Mouse (Mus musculus) kidney, embryonic 16.5 days (tissue): ENCODE measurements around the gene Rubcnl. TPM values are rescaled to one million over a fixed set of nuclear protein-coding genes. Genes with fewer than 3 reads are reported as not detected.
A peak's percentile ranks its signal among the peaks of the same experiment; 100 is the strongest.

Source experiments
- ATAC-seq: fragments of 200-750 bp; cut with Nextera tagmentation; 2 replicates; pipeline ENCODE4 v1.8.0; 2017; ENCODE audit warnings: moderate TSS enrichment; ENCODE audit not compliant: low FRiP score, low TSS enrichment
- H3K27ac ChIP-seq: fragments of 300-500 bp; sonication (generic); 2 replicates; pipeline ENCODE4 v1.5.1; 2014; ENCODE audit warnings: low read length
- H3K27me3 ChIP-seq: fragments of 300-500 bp; sonication (generic); 2 replicates; pipeline ENCODE4 v1.6.1; 2014; ENCODE audit warnings: low read length, control low read depth, mixed read lengths; ENCODE audit not compliant: insufficient read depth
- H3K36me3 ChIP-seq: fragments of 300-500 bp; sonication (generic); 2 replicates; pipeline ENCODE4 v1.6.1; 2014; ENCODE audit warnings: low read length, control low read depth, mixed read lengths; ENCODE audit not compliant: insufficient read depth
- H3K4me1 ChIP-seq: fragments of 300-500 bp; sonication (generic); 2 replicates; pipeline ENCODE4 v1.6.1; 2014; ENCODE audit warnings: low read length, control low read depth, mixed read lengths; ENCODE audit not compliant: insufficient read depth
- H3K4me2 ChIP-seq: fragments of 300-500 bp; sonication (generic); replicated peaks from 2 replicates; pipeline ENCODE4 v1.6.1; 2014; ENCODE audit warnings: low read depth, low read length
- H3K4me3 ChIP-seq: fragments of 300-500 bp; sonication (generic); 2 replicates; pipeline ENCODE4 v1.5.1; 2014; ENCODE audit warnings: mild to moderate bottlenecking, low read length
- H3K9ac ChIP-seq: fragments of 300-500 bp; sonication (generic); replicated peaks from 2 replicates; pipeline ENCODE4 v1.6.1; 2014; ENCODE audit warnings: low read length
- H3K9me3 ChIP-seq: fragments of 300-500 bp; sonication (generic); 2 replicates; pipeline ENCODE4 v1.6.1; 2016; ENCODE audit warnings: low read length, control low read depth
- WGBS: fragments of 180-500 bp; shearing (Covaris S2); extraction: QIAGEN DNeasy Blood & Tissue Kit; methylation state at CpG from one replicate; pipeline ENCODE4 v1.1.7; 2014; 5-methylcytosine and 5-hydroxymethylcytosine counted together
- polyA plus RNA-seq: library from polyadenylated mRNA; unstranded; fragments of >200 nt; fragmentation: Nextera tagmentation; extraction: Ambion mirVana; gene quantifications from 2 replicates; pipeline ENCODE4 v1.2.1, GENCODE M21; 2015

The Rubcnl gene
- polyA plus RNA-seq, 1 experiment from 2014 or later: 0.34 TPM

GRCm38 (mm10) chr14:75016715-75017020 lies 841 bp downstream of the Rubcnl start:
- 0 out of 2 replicates have a peak, but pooled peaks cover 3% of the 10 kb centered on the region for H3K4me1 ChIP-seq
- no peak overlapping the region for H3K9ac ChIP-seq
- WGBS: 77% methylated on average over 9 of the region's 9 CpGs
- no peak overlapping the region for H3K27ac ChIP-seq
- no peak for ATAC-seq
- H3K9me3 ChIP-seq: no peaks in the 10 kb centered on the region
- H3K4me2 ChIP-seq: peak overlapping the region; percentile 98
- no peaks in the 10 kb centered on the region for H3K27me3 ChIP-seq
- no peaks in the 10 kb centered on the region for H3K36me3 ChIP-seq
- H3K4me3 ChIP-seq: peak overlapping the region; percentile 61

- Histone ChIP-seq H3K4me2 (no peak overlapping the region), H3K36me3 (no peaks in the 10 kb centered on the region), H3K27me3 (no peaks in the 10 kb centered on the region), H3K9me3 (no peaks in the 10 kb centered on the region), H3K27ac (no peak overlapping the region), H3K4me3 (no peak overlapping the region), H3K4me1 (0 out of 2 replicates have a peak, but pooled peaks cover 3% of the 10 kb centered on the region), H3K9ac (no peak overlapping the region)
- WGBS: 84% methylated on average over 6 of the region's 7 CpGs
- no peak for ATAC-seq
Measured at GRCm38 (mm10) chr14:75017277-75017676, 1.4 kb downstream of the Rubcnl start.

- no peak for ATAC-seq
- Histone ChIP-seq H3K4me1 (0 out of 2 replicates have a peak, but pooled peaks cover 3% of the 10 kb centered on the region), H3K36me3 (no peaks in the 10 kb centered on the region), H3K9me3 (no peaks in the 10 kb centered on the region), H3K4me2 (no peak overlapping the region), H3K4me3 (no peak overlapping the region), H3K27me3 (no peaks in the 10 kb centered on the region), H3K27ac (no peak overlapping the region), H3K9ac (no peak overlapping the region)
- WGBS: 71% methylated on average over 18 of the region's 18 CpGs
Measured at GRCm38 (mm10) chr14:75017877-75018825, 2.3 kb downstream of the Rubcnl start.

- Histone ChIP-seq H3K36me3 (no peaks in the 10 kb centered on the region), H3K4me2 (no peak overlapping the region), H3K4me3 (no peak overlapping the region), H3K4me1 (0 out of 2 replicates have a peak, but pooled peaks cover 3% of the 10 kb centered on the region), H3K9me3 (no peaks in the 10 kb centered on the region), H3K27me3 (no peaks in the 10 kb centered on the region), H3K9ac (no peak overlapping the region), H3K27ac (no peak overlapping the region)
- 74% methylated on average over 4 of the region's 4 CpGs for WGBS
- no peak for ATAC-seq
Measured at GRCm38 (mm10) chr14:75018829-75019228, 3.0 kb downstream of the Rubcnl start.

- Histone ChIP-seq H3K36me3 (no peaks in the 10 kb centered on the region), H3K27ac (no peak overlapping the region), H3K4me2 (no peak overlapping the region), H3K4me3 (no peak overlapping the region), H3K4me1 (0 out of 2 replicates have a peak, but pooled peaks cover 3% of the 10 kb centered on the region), H3K27me3 (no peaks in the 10 kb centered on the region), H3K9ac (no peak overlapping the region), H3K9me3 (no peaks in the 10 kb centered on the region)
- 80% methylated on average over 12 of the region's 12 CpGs for WGBS
- no peak for ATAC-seq
Measured at GRCm38 (mm10) chr14:75020581-75021253, 4.9 kb downstream of the Rubcnl start.

- Histone ChIP-seq H3K36me3 (no peaks in the 10 kb centered on the region), H3K9me3 (no peaks in the 10 kb centered on the region), H3K4me1 (0 out of 2 replicates have a peak, but pooled peaks cover 3% of the 10 kb centered on the region), H3K4me3 (no peak overlapping the region), H3K4me2 (no peak overlapping the region), H3K27ac (no peak overlapping the region), H3K9ac (no peak overlapping the region), H3K27me3 (no peaks in the 10 kb centered on the region)
- WGBS: 85% methylated on average over 9 of the region's 9 CpGs
- 0 out of 2 replicates have a peak, but pooled peaks have one; percentile 42 for ATAC-seq
Measured at GRCm38 (mm10) chr14:75022522-75022921, 6.7 kb downstream of the Rubcnl start.

- ATAC-seq: no peak
- WGBS: 66% methylated on average over 8 of the region's 8 CpGs
- Histone ChIP-seq H3K27me3 (no peaks in the 10 kb centered on the region), H3K4me2 (no peak overlapping the region), H3K9me3 (no peaks in the 10 kb centered on the region), H3K4me3 (no peak overlapping the region), H3K27ac (no peak overlapping the region), H3K36me3 (no peaks in the 10 kb centered on the region), H3K4me1 (no peaks in the 10 kb centered on the region), H3K9ac (no peak overlapping the region)
Measured at GRCm38 (mm10) chr14:75024793-75025710, 9.2 kb downstream of the Rubcnl start.

GRCm38 (mm10) chr14:75030764-75031163 lies 14.9 kb downstream of the Rubcnl start:
- WGBS: 85% methylated on average over 7 of the region's 7 CpGs
- no peak for ATAC-seq
- Histone ChIP-seq H3K36me3 (no peaks in the 10 kb centered on the region), H3K4me1 (no peaks in the 10 kb centered on the region), H3K9me3 (no peaks in the 10 kb centered on the region), H3K4me2 (no peak overlapping the region), H3K27ac (no peak overlapping the region), H3K9ac (no peak overlapping the region), H3K4me3 (no peak overlapping the region), H3K27me3 (no peaks in the 10 kb centered on the region)

- Histone ChIP-seq H3K9ac (no peak overlapping the region), H3K4me2 (no peak overlapping the region), H3K4me3 (no peak overlapping the region), H3K4me1 (no peaks in the 10 kb centered on the region), H3K27ac (no peak overlapping the region), H3K36me3 (no peaks in the 10 kb centered on the region), H3K27me3 (no peaks in the 10 kb centered on the region), H3K9me3 (no peaks in the 10 kb centered on the region)
- no peak for ATAC-seq
- WGBS: 75% methylated on average over 9 of the region's 9 CpGs
Measured at GRCm38 (mm10) chr14:75031999-75032575, 16.3 kb downstream of the Rubcnl start.
